Mouse (Mus musculus): ENCODE measurements around the gene Serpina1d. TPM values are rescaled to one million over a fixed set of nuclear protein-coding genes. Genes with fewer than 3 reads are reported as not detected.

Gene Serpina1d
- polyA plus RNA-seq, 1 experiment from 2014 or later = 0.22 TPM

Other genes with a start within 250 kb of the Serpina1d start
- 1.9 TPM in 2 replicates for gene Ppp4r4, start 241.3 kb downstream of the Serpina1d start, polyA plus RNA-seq (2014; fragmentation: Nextera tagmentation; extraction: Ambion mirVana)
- 0.12 and 0.18 TPM in 2 replicates for gene Serpina10, start 142.1 kb downstream of the Serpina1d start, polyA plus RNA-seq (2014; fragmentation: Nextera tagmentation; extraction: Ambion mirVana)
- gene Serpina6, start 116.4 kb downstream of the Serpina1d start, polyA plus RNA-seq (2014; fragmentation: Nextera tagmentation; extraction: Ambion mirVana) = 2.0 and 35.1 TPM in 2 replicates
- gene Serpina16, start 97.5 kb downstream of the Serpina1d start, polyA plus RNA-seq (2014; fragmentation: Nextera tagmentation; extraction: Ambion mirVana) = not detected in 2 replicates
- not detected in 2 replicates for gene Serpina1f, start 78.1 kb downstream of the Serpina1d start, polyA plus RNA-seq (2014; fragmentation: Nextera tagmentation; extraction: Ambion mirVana)
- 4.5 and 5.7 TPM in 2 replicates for gene Serpina1b, start 56.8 kb upstream of the Serpina1d start, polyA plus RNA-seq (2014; fragmentation: Nextera tagmentation; extraction: Ambion mirVana)
- gene Serpina1a, start 90.0 kb upstream of the Serpina1d start, polyA plus RNA-seq (2014; fragmentation: Nextera tagmentation; extraction: Ambion mirVana) = 1.4 and 2.3 TPM in 2 replicates
- gene Serpina1c, start 131.3 kb upstream of the Serpina1d start, polyA plus RNA-seq (2014; fragmentation: Nextera tagmentation; extraction: Ambion mirVana) = 1.1 and 6.2 TPM in 2 replicates
- 0.69 and 1.1 TPM in 2 replicates for gene Serpina1e, start 185.4 kb upstream of the Serpina1d start, polyA plus RNA-seq (2014; fragmentation: Nextera tagmentation; extraction: Ambion mirVana)
- not detected in 2 replicates for gene Serpina11, start 216.4 kb upstream of the Serpina1d start, polyA plus RNA-seq (2014; fragmentation: Nextera tagmentation; extraction: Ambion mirVana)
- not detected in 2 replicates for gene Serpina9, start 240.2 kb upstream of the Serpina1d start, polyA plus RNA-seq (2014; fragmentation: Nextera tagmentation; extraction: Ambion mirVana)